Mouse (Mus musculus): ENCODE data around the gene Otop3.

Gene Otop3

DNA sequence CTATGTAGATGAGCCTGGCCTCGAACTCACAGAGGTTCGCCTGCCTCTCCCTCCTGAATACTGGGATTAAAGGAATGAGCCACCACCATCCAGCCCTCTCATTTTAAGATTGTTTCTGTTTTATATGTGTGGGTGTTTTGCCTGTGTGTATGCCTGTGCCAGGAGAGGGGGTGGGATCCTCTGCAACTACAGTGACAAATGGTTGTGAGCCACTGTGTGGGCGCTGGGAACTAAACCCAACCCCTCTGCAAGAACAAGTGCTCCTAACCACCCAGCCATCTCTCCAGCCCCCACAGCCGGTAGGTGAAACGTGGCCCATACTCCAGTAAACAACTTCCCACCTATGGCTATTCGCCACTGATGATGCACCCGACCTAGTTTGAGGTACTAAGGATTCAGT, 56.8 kb downstream of the Otop3 start:
- DNase-seq (ENCODE audit: extremely low spot score, low read depth, low spot score), result no peak

DNA sequence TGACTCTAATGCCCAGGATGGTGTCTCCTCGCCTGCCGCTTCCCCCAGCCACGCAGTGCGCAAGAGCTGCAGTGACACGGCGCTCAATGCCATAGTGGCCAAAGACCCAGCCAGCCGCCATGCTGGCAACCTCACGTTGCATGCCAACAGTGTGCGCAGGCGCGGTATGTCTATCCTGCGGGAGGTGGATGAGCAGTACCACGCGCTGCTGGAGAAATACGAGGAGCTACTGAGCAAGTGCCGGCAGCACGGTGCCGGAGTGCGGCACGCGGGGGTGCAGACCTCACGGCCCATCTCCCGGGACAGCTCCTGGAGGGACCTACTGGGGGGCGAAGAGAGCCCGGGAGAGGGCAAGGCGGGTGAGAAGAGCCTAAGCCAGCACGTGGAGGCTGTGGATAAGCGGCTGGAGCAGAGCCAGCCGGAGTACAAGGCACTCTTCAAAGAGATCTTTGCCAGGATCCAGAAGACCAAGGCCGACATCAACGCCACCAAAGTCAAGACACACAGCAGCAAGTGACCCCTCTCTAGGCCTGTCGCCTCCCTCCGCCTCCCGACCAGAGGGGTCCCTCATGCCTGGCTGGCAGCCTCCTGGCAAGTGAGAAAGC, 59.3 kb downstream of the Otop3 start:
- no peak for DNase-seq (ENCODE audit: extremely low spot score, low read depth, low spot score)

Data from hindlimb bud, embryonic 11.5 days (tissue).